Mouse (Mus musculus): ENCODE measurements at regions not wholly inside any gene's neighbourhood (a gene's known extent, or its start where the extent isn't known, plus 50 kb on each side); places are given as distances from the start of the nearest gene placed in this dataset.

GRCm38 (mm10) chr3:40405095-40405948 lies 125.8 kb upstream of the Intu start:
- TF ChIP-seq CTCF (IDR thresholded peaks at IDR 0.05; ENCODE audit: extremely low read depth, insufficient read depth, low read length) = no peak
- TF ChIP-seq POLR2A (IDR thresholded peaks at IDR 0.05; ENCODE audit: extremely low read depth, insufficient read depth, low read length) = no peak

All from cortical plate, adult 2 months (tissue).